Mouse (Mus musculus) urinary bladder, postnatal 14 days (tissue): ENCODE results near the gene Borcs6.

Experiments
- DNase-seq: peaks from one replicate; pipeline ENCODE4 v3.0.0; 2021; ENCODE audit warnings: low spot score

Borcs6 gene

GRCm38 (mm10) chr11:69070590-69071222 lies 11.2 kb downstream of the Borcs6 start, which contains the start of gene Tmem107:
Gene Tmem107, plus strand, starts transcription at chr11:69070806.
- peak; percentile 96 for DNase-seq

GRCm38 (mm10) chr11:69071262-69071661 lies 11.7 kb downstream of the Borcs6 start:
- no peak for DNase-seq

- no peak for DNase-seq
Measured at GRCm38 (mm10) chr11:69072234-69072633, 12.7 kb downstream of the Borcs6 start.

GRCm38 (mm10) chr11:69072666-69073064 lies 13.1 kb downstream of the Borcs6 start:
- no peak for DNase-seq

GRCm38 (mm10) chr11:69073065-69073888 lies 13.8 kb downstream of the Borcs6 start:
- peak; percentile 85 for DNase-seq

- no peak for DNase-seq
Measured at GRCm38 (mm10) chr11:69073951-69074775, 14.6 kb downstream of the Borcs6 start.

- DNase-seq = no peak
Measured at GRCm38 (mm10) chr11:69074776-69075069, 15.2 kb downstream of the Borcs6 start.

- DNase-seq = no peak
Measured at GRCm38 (mm10) chr11:69075764-69076479, 16.4 kb downstream of the Borcs6 start.

GRCm38 (mm10) chr11:69076572-69076971 lies 17.1 kb downstream of the Borcs6 start:
- no peak for DNase-seq

- no peak for DNase-seq
Measured at GRCm38 (mm10) chr11:69077316-69077715, 17.8 kb downstream of the Borcs6 start.

- no peak for DNase-seq
Measured at GRCm38 (mm10) chr11:69078041-69078440, 18.5 kb downstream of the Borcs6 start.

GRCm38 (mm10) chr11:69078805-69079438 lies 19.4 kb downstream of the Borcs6 start:
- DNase-seq = no peak

- no peak for DNase-seq
Measured at GRCm38 (mm10) chr11:69080102-69080854, 20.8 kb downstream of the Borcs6 start.

GRCm38 (mm10) chr11:69080855-69081222 lies 21.3 kb downstream of the Borcs6 start:
- no peak for DNase-seq

- no peak for DNase-seq
Measured at GRCm38 (mm10) chr11:69081613-69082012, 22.1 kb downstream of the Borcs6 start.

- no peak for DNase-seq
Measured at GRCm38 (mm10) chr11:69085608-69086007, 26.1 kb downstream of the Borcs6 start.

- no peak for DNase-seq
Measured at GRCm38 (mm10) chr11:69086390-69086789, 26.9 kb downstream of the Borcs6 start.

GRCm38 (mm10) chr11:69087082-69087481 lies 27.6 kb downstream of the Borcs6 start:
- DNase-seq = no peak

- no peak for DNase-seq
Measured at GRCm38 (mm10) chr11:69087597-69087996, 28.1 kb downstream of the Borcs6 start.

- DNase-seq = peak; percentile 90
Measured at GRCm38 (mm10) chr11:69088103-69088855, 28.8 kb downstream of the Borcs6 start, which contains the start of gene Vamp2. Gene Vamp2, plus strand, starts transcription at chr11:69088490.
